Mouse (Mus musculus) brain, embryonic 14.5 days (tissue): ENCODE data around the gene Spaar.

Experiments used
- CTCF ChIP-seq: fragments of 200-500 bp; IDR thresholded peaks from 2 replicates; pipeline ENCODE4 v1.5.1; 2012; ENCODE audit warnings: inconsistent platforms, mild to moderate bottlenecking, moderate library complexity, borderline replicate concordance; ENCODE audit not compliant: insufficient read depth, insufficient read length; ENCODE audit errors: extremely low read depth
- POLR2A ChIP-seq: fragments of 200-500 bp; IDR thresholded peaks from 2 replicates; pipeline ENCODE4 v1.6.1; 2012; ENCODE audit warnings: mild to moderate bottlenecking, inconsistent platforms, borderline replicate concordance; ENCODE audit not compliant: poor library complexity, insufficient read depth, insufficient read length, severe bottlenecking; ENCODE audit errors: extremely low read depth

DNA sequence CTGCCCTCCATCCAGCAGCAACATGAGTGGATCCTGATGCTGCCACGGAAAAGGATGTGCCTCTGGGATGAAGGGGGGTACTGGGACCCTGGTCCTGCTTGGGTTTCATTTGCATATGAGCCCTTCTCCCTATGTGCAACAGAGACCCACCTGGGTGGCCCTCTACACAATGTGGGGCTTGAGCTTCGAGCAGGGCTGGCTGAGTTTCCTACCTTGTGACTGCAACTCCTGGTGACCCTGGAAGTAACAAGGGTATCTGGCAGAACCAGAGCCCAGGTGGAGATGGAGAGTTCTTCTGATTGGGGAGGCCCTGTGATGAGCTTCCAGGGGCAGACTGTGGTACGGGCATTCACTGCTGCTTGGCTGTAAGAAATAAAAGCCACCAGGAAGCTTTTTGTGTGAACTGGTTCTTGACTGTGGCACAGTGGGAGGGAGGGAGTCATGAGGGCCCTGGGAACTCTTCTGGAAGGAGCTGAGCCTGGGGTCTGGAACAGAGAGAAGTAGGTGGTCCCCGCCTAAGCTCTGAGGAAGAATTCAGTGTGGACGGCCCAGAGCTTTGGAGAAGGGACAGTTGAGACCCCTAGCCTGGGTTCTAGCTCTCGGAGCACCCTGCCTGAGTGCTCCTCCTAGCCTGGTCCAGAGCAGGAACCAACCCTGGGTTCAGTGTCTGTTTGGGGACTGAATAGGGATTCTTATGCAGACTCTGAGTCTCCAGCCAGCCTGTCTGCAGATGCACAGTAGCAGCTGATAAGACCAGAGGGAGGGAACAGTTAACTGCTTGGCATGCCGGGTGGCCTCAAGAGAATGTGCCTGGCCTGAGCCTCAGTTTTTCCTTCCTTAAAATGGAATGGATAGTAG is 1.9 kb upstream of the Spaar start:
- TF ChIP-seq CTCF, result no peak
- no peak for TF ChIP-seq POLR2A
